Mouse (Mus musculus): ENCODE data around the gene Cnnm2. TPM values are rescaled to one million over a fixed set of nuclear protein-coding genes. Genes with fewer than 3 reads are reported as not detected.

The Cnnm2 gene
- polyA plus RNA-seq, 1 experiment from 2014 or later = 3.0 TPM

GRCm38 (mm10) chr19:46858200-46858599 lies 96.8 kb downstream of the Cnnm2 start:
- Histone ChIP-seq H3K4me3 (no peak overlapping the region), H3K27me3 (no peaks in the 10 kb centered on the region), H3K4me2 (no peak overlapping the region), H3K9me3 (replicated peaks) (no peaks in the 10 kb centered on the region), H3K4me1 (peaks cover 9% of the 10 kb centered on the region; the same call in 1 of the 2 replicates), H3K36me3 (ENCODE audit: poor library complexity, severe bottlenecking) (no peaks in the 10 kb centered on the region), H3K9ac (no peak overlapping the region), H3K27ac (no peak overlapping the region)
- no peak for ATAC-seq
- 86% methylated on average over 7 of the region's 7 CpGs for WGBS

- H3K4me1 ChIP-seq = no peaks in the 10 kb centered on the region
- 76% methylated on average over 3 of the region's 3 CpGs for WGBS
These were observed 101.2 kb downstream of the Cnnm2 start for GRCm38 (mm10) chr19:46862556-46862955.

GRCm38 (mm10) chr19:46863236-46863927 lies 102.0 kb downstream of the Cnnm2 start:
- Histone ChIP-seq H3K4me2 (no peak overlapping the region), H3K4me1 (no peaks in the 10 kb centered on the region), H3K4me3 (no peak overlapping the region), H3K9me3 (replicated peaks) (no peaks in the 10 kb centered on the region), H3K27ac (no peak overlapping the region), H3K36me3 (ENCODE audit: poor library complexity, severe bottlenecking) (no peaks in the 10 kb centered on the region), H3K27me3 (no peaks in the 10 kb centered on the region), H3K9ac (no peak overlapping the region)
- ATAC-seq = no peak
- 87% methylated on average over 17 of the region's 17 CpGs for WGBS

More at GRCm38 (mm10) chr19:46862556-46862955, 101.2 kb downstream of the Cnnm2 start:
- Histone ChIP-seq H3K4me2 (no peak overlapping the region), H3K9me3 (replicated peaks) (no peaks in the 10 kb centered on the region), H3K9ac (no peak overlapping the region), H3K36me3 (ENCODE audit: poor library complexity, severe bottlenecking) (no peaks in the 10 kb centered on the region), H3K27me3 (no peaks in the 10 kb centered on the region), H3K4me3 (no peak overlapping the region), H3K27ac (no peak overlapping the region)
- no peak for ATAC-seq

GRCm38 (mm10) chr19:46864079-46864478 lies 102.7 kb downstream of the Cnnm2 start:
- Histone ChIP-seq H3K4me3 (no peak overlapping the region), H3K4me1 (no peaks in the 10 kb centered on the region), H3K27ac (no peak overlapping the region), H3K27me3 (no peaks in the 10 kb centered on the region), H3K9ac (no peak overlapping the region), H3K4me2 (no peak overlapping the region), H3K36me3 (ENCODE audit: poor library complexity, severe bottlenecking) (no peaks in the 10 kb centered on the region), H3K9me3 (replicated peaks) (no peaks in the 10 kb centered on the region)
- ATAC-seq = no peak
- 76% methylated on average over 6 of the region's 6 CpGs for WGBS

GRCm38 (mm10) chr19:46864731-46865331 lies 103.4 kb downstream of the Cnnm2 start:
- WGBS = 77% methylated on average over 6 of the region's 6 CpGs
- ATAC-seq = no peak
- no peaks in the 10 kb centered on the region for H3K9me3 ChIP-seq (replicated peaks)
- no peaks in the 10 kb centered on the region for H3K36me3 ChIP-seq (ENCODE audit: poor library complexity, severe bottlenecking)
- H3K27ac ChIP-seq = no peak overlapping the region
- H3K4me2 ChIP-seq = no peak overlapping the region
- no peak overlapping the region for H3K4me3 ChIP-seq
- H3K9ac ChIP-seq = no peak overlapping the region
- H3K4me1 ChIP-seq = 0 out of 2 replicates have a peak, but pooled peaks cover 4% of the 10 kb centered on the region
- no peaks in the 10 kb centered on the region for H3K27me3 ChIP-seq

- Histone ChIP-seq H3K27ac (no peak overlapping the region), H3K36me3 (ENCODE audit: poor library complexity, severe bottlenecking) (no peaks in the 10 kb centered on the region), H3K9me3 (replicated peaks) (no peaks in the 10 kb centered on the region), H3K27me3 (no peaks in the 10 kb centered on the region), H3K4me3 (no peak overlapping the region), H3K9ac (no peak overlapping the region), H3K4me2 (no peak overlapping the region), H3K4me1 (0 out of 2 replicates have a peak, but pooled peaks cover 4% of the 10 kb centered on the region)
- 81% methylated on average over 4 of the region's 4 CpGs for WGBS
- no peak for ATAC-seq
These were observed 104.0 kb downstream of the Cnnm2 start for GRCm38 (mm10) chr19:46865381-46865780.

- ATAC-seq = no peak
- H3K27me3 ChIP-seq = no peaks in the 10 kb centered on the region
These were observed 107.7 kb downstream of the Cnnm2 start for GRCm38 (mm10) chr19:46869049-46869448.

GRCm38 (mm10) chr19:46869526-46869925 lies 108.1 kb downstream of the Cnnm2 start:
- Histone ChIP-seq H3K4me2 (no peak overlapping the region), H3K4me1 (0 out of 2 replicates have a peak, but pooled peaks cover 4% of the 10 kb centered on the region), H3K9ac (no peak overlapping the region), H3K27ac (no peak overlapping the region), H3K36me3 (ENCODE audit: poor library complexity, severe bottlenecking) (no peaks in the 10 kb centered on the region), H3K9me3 (replicated peaks) (no peaks in the 10 kb centered on the region), H3K27me3 (no peaks in the 10 kb centered on the region), H3K4me3 (no peak overlapping the region)
- peak; percentile 71 for ATAC-seq
- WGBS = 12% methylated on average over 6 of the region's 6 CpGs

More at GRCm38 (mm10) chr19:46869049-46869448, 107.7 kb downstream of the Cnnm2 start:
- Histone ChIP-seq H3K9ac (no peak overlapping the region), H3K9me3 (replicated peaks) (no peaks in the 10 kb centered on the region), H3K4me3 (no peak overlapping the region), H3K27ac (no peak overlapping the region), H3K4me2 (no peak overlapping the region), H3K36me3 (ENCODE audit: poor library complexity, severe bottlenecking) (no peaks in the 10 kb centered on the region), H3K4me1 (0 out of 2 replicates have a peak, but pooled peaks cover 4% of the 10 kb centered on the region)
- WGBS = 58% methylated on average over 11 of the region's 11 CpGs

GRCm38 (mm10) chr19:46871096-46871495 lies 109.7 kb downstream of the Cnnm2 start:
- whole genome bisulfite sequencing = 94% methylated on average over 4 of the region's 4 CpGs
- Histone ChIP-seq H3K4me3 (no peak overlapping the region), H3K4me2 (no peak overlapping the region), H3K27me3 (no peaks in the 10 kb centered on the region), H3K36me3 (ENCODE audit: poor library complexity, severe bottlenecking) (no peaks in the 10 kb centered on the region), H3K27ac (no peak overlapping the region), H3K4me1 (0 out of 2 replicates have a peak, but pooled peaks cover 4% of the 10 kb centered on the region), H3K9ac (0 out of 2 replicates have a peak overlapping the region, but pooled peaks have one; percentile 5), H3K9me3 (replicated peaks) (no peaks in the 10 kb centered on the region)
- ATAC-seq = no peak

- H3K27me3 ChIP-seq = no peaks in the 10 kb centered on the region
- WGBS = 78% methylated on average over 7 of the region's 7 CpGs
- peak overlapping the region; percentile 21; the same call in 1 of the 2 replicates for H3K9ac ChIP-seq
- H3K4me1 ChIP-seq = 0 out of 2 replicates have a peak, but pooled peaks cover 4% of the 10 kb centered on the region
- no peak for ATAC-seq
- H3K4me3 ChIP-seq = no peak overlapping the region
- no peak overlapping the region for H3K27ac ChIP-seq
- no peaks in the 10 kb centered on the region for H3K9me3 ChIP-seq (replicated peaks)
- no peaks in the 10 kb centered on the region for H3K36me3 ChIP-seq (ENCODE audit: poor library complexity, severe bottlenecking)
- H3K4me2 ChIP-seq = no peak overlapping the region
These were observed 110.3 kb downstream of the Cnnm2 start for GRCm38 (mm10) chr19:46871651-46872050.

GRCm38 (mm10) chr19:46873924-46874323 lies 112.5 kb downstream of the Cnnm2 start:
- no peak for ATAC-seq
- WGBS = 90% methylated on average over 3 of the region's 3 CpGs

GRCm38 (mm10) chr19:46875790-46876189 lies 114.4 kb downstream of the Cnnm2 start:
- no peaks in the 10 kb centered on the region for H3K4me1 ChIP-seq
- 40% methylated on average over 12 of the region's 12 CpGs for WGBS

More at GRCm38 (mm10) chr19:46873924-46874323, 112.5 kb downstream of the Cnnm2 start:
- Histone ChIP-seq H3K9me3 (replicated peaks) (no peaks in the 10 kb centered on the region), H3K27me3 (no peaks in the 10 kb centered on the region), H3K4me3 (no peak overlapping the region), H3K4me1 (0 out of 2 replicates have a peak, but pooled peaks cover 4% of the 10 kb centered on the region), H3K27ac (no peak overlapping the region), H3K36me3 (ENCODE audit: poor library complexity, severe bottlenecking) (0 out of 2 replicates have a peak, but pooled peaks cover 3% of the 10 kb centered on the region), H3K9ac (no peak overlapping the region), H3K4me2 (no peak overlapping the region)

More at GRCm38 (mm10) chr19:46875790-46876189, 114.4 kb downstream of the Cnnm2 start:
- H3K4me3 ChIP-seq = no peak overlapping the region
- no peaks in the 10 kb centered on the region for H3K9me3 ChIP-seq (replicated peaks)
- H3K27ac ChIP-seq = no peak overlapping the region
- no peak overlapping the region for H3K4me2 ChIP-seq
- ATAC-seq = peak; percentile 77
- H3K9ac ChIP-seq = no peak overlapping the region
- H3K27me3 ChIP-seq = no peaks in the 10 kb centered on the region
- H3K36me3 ChIP-seq (ENCODE audit: poor library complexity, severe bottlenecking) = 0 out of 2 replicates have a peak, but pooled peaks cover 3% of the 10 kb centered on the region
